Comparison of ENCODE assay signal across 7 mouse cellular contexts in the genomic region with DNA sequence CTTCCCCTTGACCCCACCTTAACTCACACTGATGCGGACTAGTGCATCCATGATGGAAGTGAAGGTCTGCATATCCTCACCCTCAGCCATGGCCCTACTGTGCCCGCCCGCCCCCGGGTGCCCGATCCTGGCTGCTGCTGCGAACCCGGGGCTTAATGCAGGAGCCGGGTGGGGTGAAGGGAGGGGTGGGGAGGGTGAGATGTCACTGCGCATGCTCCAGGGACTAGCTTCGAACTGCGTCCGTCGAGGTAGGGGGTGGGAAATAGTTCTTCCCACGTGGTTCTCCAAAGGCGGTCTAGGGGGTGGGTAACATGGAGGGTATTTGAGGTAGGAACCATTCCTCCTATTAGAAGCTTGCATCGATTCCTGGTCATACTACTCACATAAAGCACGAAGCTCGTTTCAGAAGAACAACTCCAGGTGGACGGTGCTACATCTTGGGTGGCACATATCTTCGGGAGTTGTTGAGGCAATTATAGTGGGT. TPM values are rescaled to one million over a fixed set of nuclear protein-coding genes. Genes with fewer than 3 reads are reported as not detected.
DNase-seq lines count a peak whose midpoint lies in the region; ATAC-seq and TF ChIP-seq lines count a peak whose summit lies in the region.

Gene Krtcap2, plus strand, starts transcription at position 279 of the 484 bp plus-strand sequence.

- peaks cover 35% of the 10 kb centered on the region for H3K27me3 ChIP-seq in E14TG2a.4 (ENCODE audit: insufficient read depth, low read length)
- H3K27me3 ChIP-seq in embryonic facial prominence, embryonic 11.5 days (ENCODE audit: control insufficient read depth, insufficient read depth, low read length) = no peaks in the 10 kb centered on the region
- no peaks in the 10 kb centered on the region for H3K27me3 ChIP-seq in intestine, embryonic 16.5 days (replicated peaks; ENCODE audit: control insufficient read depth, insufficient read depth, low read length)
- peaks cover 20% of the 10 kb centered on the region for H3K27me3 ChIP-seq in liver, embryonic 16.5 days (ENCODE audit: control insufficient read depth, insufficient read depth, low read depth, low read length)

- peak within 1 kb of the TSS; percentile 90 for H3K4me3 ChIP-seq in E14TG2a.4 (replicated peaks; ENCODE audit: low read length)
- H3K4me3 ChIP-seq in embryonic facial prominence, embryonic 11.5 days (ENCODE audit: low read depth, low read length) = peak within 1 kb of the TSS; percentile 76
- H3K4me3 ChIP-seq in intestine, embryonic 16.5 days (ENCODE audit: low read length) = peak within 1 kb of the TSS; percentile 82
- H3K4me3 ChIP-seq in liver, embryonic 16.5 days (ENCODE audit: low read depth, low read length) = peak within 1 kb of the TSS; percentile 68

- 5% methylated on average over 20 of the region's 20 CpGs for WGBS in embryonic facial prominence, embryonic 11.5 days
- 3% methylated on average over 20 of the region's 20 CpGs for WGBS in intestine, embryonic 16.5 days
- WGBS in liver, embryonic 16.5 days (ENCODE audit: insufficient replicate concordance) = 6% methylated on average over 20 of the region's 20 CpGs

- H3K9ac ChIP-seq in embryonic facial prominence, embryonic 11.5 days (replicated peaks; ENCODE audit: low read length) = peak within 1 kb of the TSS; percentile 79
- peak within 1 kb of the TSS; percentile 89 for H3K9ac ChIP-seq in intestine, embryonic 16.5 days (ENCODE audit: low read depth, low read length)
- H3K9ac ChIP-seq in liver, embryonic 16.5 days (ENCODE audit: low read depth, low read length) = peak within 1 kb of the TSS; percentile 68

- no peaks in the 10 kb centered on the region for H3K9me3 ChIP-seq in E14TG2a.4 (ENCODE audit: low read length)
- no peaks in the 10 kb centered on the region for H3K9me3 ChIP-seq in embryonic facial prominence, embryonic 11.5 days (replicated peaks; ENCODE audit: control insufficient read depth, low read length)
- H3K9me3 ChIP-seq in intestine, embryonic 16.5 days (ENCODE audit: control insufficient read depth, low read length) = no peaks in the 10 kb centered on the region
- H3K9me3 ChIP-seq in liver, embryonic 16.5 days (replicated peaks; ENCODE audit: control insufficient read depth, low read length) = no peaks in the 10 kb centered on the region

- H3K4me2 ChIP-seq in embryonic facial prominence, embryonic 11.5 days (ENCODE audit: low read depth, low read length) = peak within 1 kb of the TSS; percentile 75
- peak within 1 kb of the TSS; percentile 91 for H3K4me2 ChIP-seq in intestine, embryonic 16.5 days (ENCODE audit: low read depth, low read length)
- peak within 1 kb of the TSS; percentile 88 for H3K4me2 ChIP-seq in liver, embryonic 16.5 days (ENCODE audit: low read depth, low read length)

- TF ChIP-seq CTCF in E14TG2a.4 (conservative IDR thresholded peaks at IDR 0.05; ENCODE audit: low read length) = no peak

- peaks cover 65% of the 10 kb centered on the region for H3K4me1 ChIP-seq in E14TG2a.4 (replicated peaks; ENCODE audit: low read depth, low read length)
- H3K4me1 ChIP-seq in embryonic facial prominence, embryonic 11.5 days (ENCODE audit: control insufficient read depth, insufficient read depth, low read length) = peaks cover 6% of the 10 kb centered on the region
- peaks cover 32% of the 10 kb centered on the region for H3K4me1 ChIP-seq in intestine, embryonic 16.5 days (ENCODE audit: control insufficient read depth, insufficient read depth, low read length)
- peaks cover 25% of the 10 kb centered on the region for H3K4me1 ChIP-seq in liver, embryonic 16.5 days (ENCODE audit: control insufficient read depth, low read depth, low read length)

- H3K27ac ChIP-seq in embryonic facial prominence, embryonic 11.5 days (replicated peaks; ENCODE audit: low read depth, low read length) = no peak within 1 kb of the TSS; the same call in 1 of the 2 replicates
- H3K27ac ChIP-seq in intestine, embryonic 16.5 days (ENCODE audit: low read length) = peak within 1 kb of the TSS; percentile 82
- peak within 1 kb of the TSS; percentile 41; the same call in 1 of the 2 replicates for H3K27ac ChIP-seq in liver, embryonic 16.5 days (ENCODE audit: low read length)

- H3K36me3 ChIP-seq in E14TG2a.4 (ENCODE audit: insufficient read depth, low read length) = peaks cover 24% of the 10 kb centered on the region
- no peaks in the 10 kb centered on the region; the same call in 1 of the 2 replicates for H3K36me3 ChIP-seq in embryonic facial prominence, embryonic 11.5 days (replicated peaks; ENCODE audit: control insufficient read depth, insufficient read depth, low read depth, low read length)
- no peaks in the 10 kb centered on the region for H3K36me3 ChIP-seq in intestine, embryonic 16.5 days (ENCODE audit: control insufficient read depth, insufficient read depth, low read length)
- H3K36me3 ChIP-seq in liver, embryonic 16.5 days (ENCODE audit: control insufficient read depth, insufficient read depth) = no peaks in the 10 kb centered on the region

- ATAC-seq in embryonic facial prominence, embryonic 11.5 days (replicated peaks; ENCODE audit: insufficient number of reproducible peaks, low FRiP score, low TSS enrichment, low read depth) = peak; percentile 29; the same call in 1 of the 2 replicates
- no peak for ATAC-seq in granulocyte monocyte progenitor cell, adult 5-6 weeks (replicated peaks; ENCODE audit: poor library complexity, severe bottlenecking)
- ATAC-seq in intestine, embryonic 16.5 days = peak; percentile 9
- ATAC-seq in liver, embryonic 16.5 days (ENCODE audit: low read depth) = 0 out of 2 replicates have a peak, but pooled peaks have one; percentile 3

- peak; percentile 47 for DNase-seq in R1 (ENCODE audit: low read depth, low spot score)
- DNase-seq in embryonic facial prominence, embryonic 11.5 days (ENCODE audit: low spot score) = peak; percentile 54
- peak; percentile 72 for DNase-seq in right cerebral cortex, postnatal 25 days

RNA-seq across cellular contexts. Expression of gene Krtcap2, which starts in this region (rescaled TPM):
- 287 and 288 TPM in 2 replicates for polyA plus RNA-seq in embryonic facial prominence, embryonic 11.5 days (2014; fragmentation: Nextera tagmentation; extraction: Ambion mirVana)
- total RNA-seq in granulocyte monocyte progenitor cell, adult 5-6 weeks (2014; fragmentation: Nextera tagmentation) = 312 and 315 TPM in 2 replicates
- total RNA-seq in granulocyte monocyte progenitor cell, adult 5-6 weeks (2017) = 376 and 384 TPM in 2 replicates
- polyA plus RNA-seq in intestine, embryonic 16.5 days (2015; fragmentation: Nextera tagmentation; extraction: Ambion mirVana) = 316 and 334 TPM in 2 replicates
- 129 and 131 TPM in 2 replicates for polyA plus RNA-seq in liver, embryonic 16.5 days (2015; fragmentation: Nextera tagmentation; extraction: Ambion mirVana)
